Mouse (Mus musculus): ENCODE measurements at regions not wholly inside any gene's neighbourhood (a gene's known extent, or its start where the extent isn't known, plus 50 kb on each side); places are given as distances from the start of the nearest gene placed in this dataset.

DNA sequence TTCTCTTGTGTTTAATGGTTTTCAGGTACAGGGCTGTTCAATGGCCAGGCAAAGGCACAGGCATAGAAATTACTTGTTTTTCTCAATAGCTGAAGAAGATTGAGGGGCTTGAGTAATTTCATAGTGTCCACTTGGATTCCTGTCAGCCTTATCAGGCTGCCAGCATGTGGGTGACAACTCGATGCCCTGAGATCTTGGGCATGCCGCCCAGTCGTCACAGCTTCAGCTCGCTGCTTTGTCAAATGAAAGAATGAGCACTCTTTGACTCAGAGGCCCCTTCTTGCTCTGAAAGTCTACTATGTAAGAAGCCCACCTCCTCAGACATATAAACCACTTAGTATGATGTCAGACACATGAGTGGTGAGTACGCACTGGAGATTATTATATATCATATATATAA lies 272.6 kb downstream of the Rwdd3 start:
- H3K27ac ChIP-seq (ENCODE audit: control insufficient read depth, low read depth, low read length): no peak overlapping the region
- H3K79me2 ChIP-seq (ENCODE audit: control insufficient read depth, insufficient read depth, low read length, poor library complexity): no peaks in the 10 kb centered on the region
- H3K4me3 ChIP-seq (ENCODE audit: control insufficient read depth in 1 of 2, insufficient read depth in 1 of 2, low read depth in 2 of 2, low read length in 2 of 2): no peak overlapping the region
- TF ChIP-seq USF1 (IDR thresholded peaks at IDR 0.05; ENCODE audit: low read depth, low read length) (no peak), MYB (IDR thresholded peaks at IDR 0.05; ENCODE audit: low read depth, low read length) (no peak), JUND (IDR thresholded peaks at IDR 0.05; ENCODE audit: low read depth, low read length) (no peak), RCOR1 (IDR thresholded peaks at IDR 0.05; ENCODE audit: low read depth, low read length) (no peak), SMC3 (IDR thresholded peaks at IDR 0.05; ENCODE audit: low read depth, low read length) (no peak), NELFE (IDR thresholded peaks at IDR 0.05; ENCODE audit: low read depth, low read length) (no peak), HCFC1 (IDR thresholded peaks at IDR 0.05; ENCODE audit: low read depth, low read length) (no peak), ZC3H11A (IDR thresholded peaks at IDR 0.05; ENCODE audit: low read depth, low read length) (no peak), TAL1 (IDR thresholded peaks at IDR 0.05; ENCODE audit: low read length) (no peak)
- no peaks in the 10 kb centered on the region for H3K36me3 ChIP-seq (ENCODE audit: control insufficient read depth in 1 of 2, insufficient read depth in 2 of 2, low read length in 2 of 2)
- no peak for DNase-seq (ENCODE audit: low read depth, low spot score)
- H3K4me1 ChIP-seq (ENCODE audit: control insufficient read depth in 1 of 2, insufficient read depth in 2 of 2, low read length in 2 of 2): no peaks in the 10 kb centered on the region
- no peak overlapping the region for H3K9ac ChIP-seq (ENCODE audit: control insufficient read depth, low read depth, low read length, poor library complexity, severe bottlenecking)
- no peaks in the 10 kb centered on the region for H3K9me3 ChIP-seq (replicated peaks; ENCODE audit: insufficient read depth, low read length)
- H3K27me3 ChIP-seq (ENCODE audit: control insufficient read depth in 1 of 2, insufficient read depth in 2 of 2, low read length in 2 of 2): no peaks in the 10 kb centered on the region

DNA sequence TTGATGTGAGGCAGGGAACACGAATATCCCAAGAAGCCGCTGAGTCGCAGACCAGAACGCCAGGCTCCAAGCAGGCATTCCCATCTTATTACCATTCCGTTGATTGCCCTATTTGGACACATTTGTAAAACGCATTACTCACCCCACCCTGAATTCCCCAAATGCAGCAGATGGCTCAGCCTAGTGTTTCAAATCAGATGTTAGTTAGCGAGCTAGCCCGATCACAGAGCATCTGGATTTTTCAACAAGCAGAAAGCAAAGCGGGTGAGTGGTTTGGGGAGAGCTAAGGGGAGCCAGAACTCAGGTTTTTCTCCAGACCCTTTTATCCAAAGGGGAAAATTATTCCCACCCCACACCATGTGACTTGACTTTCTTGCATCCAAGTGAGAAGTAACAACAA lies 273.2 kb downstream of the Rwdd3 start:
- Histone ChIP-seq H3K36me3 (ENCODE audit: control insufficient read depth in 1 of 2, insufficient read depth in 2 of 2, low read length in 2 of 2) (no peaks in the 10 kb centered on the region), H3K27me3 (ENCODE audit: control insufficient read depth in 1 of 2, insufficient read depth in 2 of 2, low read length in 2 of 2) (no peaks in the 10 kb centered on the region), H3K27ac (ENCODE audit: control insufficient read depth, low read depth, low read length) (no peak overlapping the region), H3K9ac (ENCODE audit: control insufficient read depth, low read depth, low read length, poor library complexity, severe bottlenecking) (no peak overlapping the region), H3K4me3 (ENCODE audit: control insufficient read depth in 1 of 2, insufficient read depth in 1 of 2, low read depth in 2 of 2, low read length in 2 of 2) (no peak overlapping the region), H3K79me2 (ENCODE audit: control insufficient read depth, insufficient read depth, low read length, poor library complexity) (no peaks in the 10 kb centered on the region), H3K4me1 (ENCODE audit: control insufficient read depth in 1 of 2, insufficient read depth in 2 of 2, low read length in 2 of 2) (no peaks in the 10 kb centered on the region), H3K9me3 (replicated peaks; ENCODE audit: insufficient read depth, low read length) (no peaks in the 10 kb centered on the region)
- TF ChIP-seq POLR2AphosphoS5 (IDR thresholded peaks at IDR 0.05; ENCODE audit: borderline replicate concordance, low read depth, low read length) (no peak), GATA1 (IDR thresholded peaks at IDR 0.05; ENCODE audit: low read depth, low read length) (no peak), TCF12 (IDR thresholded peaks at IDR 0.05; ENCODE audit: low read depth, low read length) (no peak), MAX (IDR thresholded peaks at IDR 0.05; ENCODE audit: low read length) (no peak), EP300 (IDR thresholded peaks at IDR 0.05; ENCODE audit: low read depth in 1 of 2, low read length in 2 of 2) (no peak), MYB (IDR thresholded peaks at IDR 0.05; ENCODE audit: low read depth, low read length) (no peak), USF2 (IDR thresholded peaks at IDR 0.05; ENCODE audit: borderline replicate concordance in 1 of 2, insufficient read depth in 1 of 2, low read depth in 1 of 2, low read length in 2 of 2) (no peak), E2F4 (IDR thresholded peaks at IDR 0.05; ENCODE audit: borderline replicate concordance, low read depth, low read length) (no peak)
- no peak for DNase-seq (ENCODE audit: low read depth, low spot score)

DNA sequence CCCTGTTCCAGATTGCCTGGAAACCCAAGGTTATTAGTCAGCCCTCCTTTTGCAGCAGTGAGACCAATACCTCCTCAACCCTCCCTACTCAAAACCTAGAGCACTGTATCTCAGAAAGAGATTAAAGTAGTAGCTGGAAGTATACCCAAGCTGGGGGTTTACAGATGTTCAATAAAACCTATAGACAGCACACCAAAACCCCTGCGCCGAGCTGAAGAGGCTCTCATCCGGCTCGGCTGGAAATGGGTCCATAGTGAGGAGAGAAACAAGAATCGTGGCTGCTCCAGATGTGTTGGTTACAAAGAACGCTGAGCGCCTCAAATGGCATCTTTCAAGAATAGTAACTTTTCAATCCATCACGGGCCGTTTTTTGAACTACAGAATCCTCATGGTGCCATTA lies 273.7 kb downstream of the Rwdd3 start:
- H3K9ac ChIP-seq (ENCODE audit: control insufficient read depth, low read depth, low read length, poor library complexity, severe bottlenecking): no peak overlapping the region
- no peaks in the 10 kb centered on the region for H3K4me1 ChIP-seq (ENCODE audit: control insufficient read depth in 1 of 2, insufficient read depth in 2 of 2, low read length in 2 of 2)
- H3K36me3 ChIP-seq (ENCODE audit: control insufficient read depth in 1 of 2, insufficient read depth in 2 of 2, low read length in 2 of 2): no peaks in the 10 kb centered on the region
- no peaks in the 10 kb centered on the region for H3K27me3 ChIP-seq (ENCODE audit: control insufficient read depth in 1 of 2, insufficient read depth in 2 of 2, low read length in 2 of 2)
- H3K27ac ChIP-seq (ENCODE audit: control insufficient read depth, low read depth, low read length): no peak overlapping the region
- no peaks in the 10 kb centered on the region for H3K79me2 ChIP-seq (ENCODE audit: control insufficient read depth, insufficient read depth, low read length, poor library complexity)
- DNase-seq (ENCODE audit: low read depth, low spot score): no peak
- H3K9me3 ChIP-seq (replicated peaks; ENCODE audit: insufficient read depth, low read length): no peaks in the 10 kb centered on the region
- no peak overlapping the region for H3K4me3 ChIP-seq (ENCODE audit: control insufficient read depth in 1 of 2, insufficient read depth in 1 of 2, low read depth in 2 of 2, low read length in 2 of 2)
- TF ChIP-seq TAL1 (IDR thresholded peaks at IDR 0.05; ENCODE audit: low read length) (no peak), CHD1 (IDR thresholded peaks at IDR 0.05; ENCODE audit: low read depth, low read length) (no peak), MEF2A (IDR thresholded peaks at IDR 0.05; ENCODE audit: extremely low read depth, insufficient replicate concordance, low read depth, low read length, poor library complexity, severe bottlenecking) (no peak), ZMIZ1 (IDR thresholded peaks at IDR 0.05; ENCODE audit: low read depth, low read length) (no peak), CHD2 (IDR thresholded peaks at IDR 0.05; ENCODE audit: low read length) (no peak), ZNF384 (IDR thresholded peaks at IDR 0.05; ENCODE audit: low read depth, low read length) (no peak), NELFE (IDR thresholded peaks at IDR 0.05; ENCODE audit: low read depth, low read length) (no peak)

All from MEL (cell line).